Mouse (Mus musculus): ENCODE measurements around the gene 4933427D14Rik.

DNA sequence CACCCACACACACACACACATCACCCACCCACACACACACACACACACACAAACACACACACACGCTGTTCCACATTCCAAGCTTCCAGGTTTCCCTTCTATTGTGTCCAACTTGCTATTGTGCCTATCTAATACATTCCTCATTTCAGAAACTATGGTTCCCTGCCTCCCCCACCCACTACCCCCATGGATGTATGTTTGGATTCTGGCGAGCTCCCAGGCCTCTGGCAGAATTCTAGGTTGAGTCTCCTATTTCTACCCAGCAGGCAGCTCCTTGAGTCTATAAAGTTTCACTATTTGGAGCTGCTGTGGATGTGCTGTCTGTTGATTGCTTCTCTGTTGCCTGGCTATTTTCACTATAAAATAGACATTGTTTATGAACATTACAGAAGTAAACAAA is 50.6 kb downstream of the 4933427D14Rik start:
- TF ChIP-seq CTCF (conservative IDR thresholded peaks at IDR 0.05; ENCODE audit: low read length) (no peak), POU5F1 (IDR thresholded peaks at IDR 0.05; ENCODE audit: borderline replicate concordance, low read length) (no peak)
